Mouse (Mus musculus): ENCODE measurements around the gene Fem1a. TPM values are rescaled to one million over a fixed set of nuclear protein-coding genes. Genes with fewer than 3 reads are reported as not detected.

Gene Fem1a
- total RNA-seq (2021) = 30.0 and 32.0 TPM in 2 replicates
- long read RNA-seq, full-length matches to known transcripts = 33 of 34 reads
- long read RNA-seq, partial matches to known transcripts = 0 of 34 reads
- long read RNA-seq, other reads (novel, unspliced or antisense) = 1 of 34 reads

DNA sequence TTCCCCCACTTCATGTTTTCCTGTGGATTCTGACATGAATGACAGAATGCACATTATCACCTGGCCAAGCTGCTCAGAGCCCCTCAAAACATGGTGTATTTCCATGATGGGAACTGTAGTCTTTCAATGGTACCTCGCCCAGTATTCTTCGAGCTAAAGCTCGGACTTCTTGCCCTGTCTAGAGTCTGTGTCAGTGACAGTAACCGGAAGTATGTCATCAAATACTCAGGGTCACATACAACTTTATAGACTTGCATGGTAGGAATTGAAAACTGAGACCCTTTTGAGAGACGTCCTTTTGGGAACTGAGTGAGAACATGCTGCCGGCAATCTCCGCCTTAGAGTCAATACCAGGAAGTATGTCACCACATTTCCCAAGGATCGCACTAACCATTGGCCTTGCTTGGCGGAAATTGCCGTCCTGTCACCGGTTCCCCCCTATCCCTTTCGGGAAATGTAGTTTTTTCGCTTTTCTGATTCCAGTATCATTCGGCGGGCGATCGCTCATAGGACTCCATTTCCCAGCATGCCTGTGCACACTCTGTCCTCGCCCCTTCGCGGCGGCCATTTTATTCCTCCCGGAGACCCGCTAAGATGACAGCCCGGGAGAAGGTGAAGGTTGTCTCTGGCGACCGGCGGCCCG lies at the start of gene Fem1a:
TSS of gene Fem1a (plus strand) at position 572 of the 643 bp plus-strand sequence.
- peak; percentile 83 for DNase-seq

DNA sequence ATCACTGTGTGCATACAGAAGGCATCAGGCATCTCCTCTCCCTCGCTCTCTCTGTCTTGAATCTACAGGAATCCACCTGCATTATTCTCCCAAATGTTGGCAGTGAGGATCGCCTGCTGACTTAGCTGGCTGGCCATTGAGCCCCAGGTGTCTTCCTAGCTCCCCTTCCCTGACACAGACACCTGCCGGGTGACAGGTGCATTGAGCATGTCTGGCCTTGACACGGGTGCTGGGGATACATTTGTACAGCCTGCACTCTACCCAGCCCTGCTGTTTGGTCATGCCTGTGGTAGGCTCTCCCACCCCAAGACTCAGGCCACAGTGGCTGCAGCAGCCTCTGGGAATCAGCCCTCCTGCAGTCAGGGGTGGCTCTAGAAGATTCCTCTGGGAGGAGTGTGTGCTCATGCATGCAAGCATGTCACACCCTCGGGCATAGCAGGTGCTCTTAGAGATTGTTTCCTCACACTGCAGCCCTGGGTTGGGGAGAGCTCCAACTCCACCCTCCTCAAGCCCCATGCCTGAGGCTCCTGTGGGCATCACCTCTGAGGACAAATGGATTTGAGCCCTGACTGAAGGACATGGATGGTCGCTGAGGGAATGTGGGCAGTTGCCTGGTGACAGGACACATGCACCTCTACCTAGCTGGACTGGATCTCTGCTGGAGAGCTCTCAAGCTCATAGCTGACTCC lies 49.5 kb upstream of the Fem1a start:
- no peak for DNase-seq

DNA sequence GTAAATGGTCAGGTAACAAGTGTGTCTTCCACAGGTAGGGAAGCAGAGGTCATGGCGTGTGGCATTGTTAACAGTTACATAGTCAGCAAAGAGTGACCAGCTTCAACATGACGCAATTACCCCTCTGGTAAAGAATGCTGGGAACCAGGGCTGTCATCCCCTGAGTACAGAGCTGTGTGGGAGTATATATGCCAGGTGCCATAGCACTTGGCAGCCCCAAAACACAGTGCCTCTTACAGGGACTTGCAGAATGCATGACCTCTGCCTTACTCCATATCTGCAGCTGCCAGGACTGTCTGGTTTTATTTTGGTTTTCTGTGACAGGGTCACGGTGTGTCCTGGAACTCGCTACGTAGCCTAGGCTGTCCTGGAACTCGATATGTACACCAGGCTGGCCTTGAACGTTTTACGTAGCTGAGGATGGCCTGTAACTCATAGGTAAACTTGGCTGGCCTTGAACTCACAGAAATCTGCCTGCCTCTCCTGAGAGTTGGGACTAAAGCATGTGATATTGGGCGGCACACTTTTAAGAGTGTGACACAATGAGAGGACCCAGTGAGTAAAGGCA lies 48.6 kb upstream of the Fem1a start:
- DNase-seq = no peak

DNA sequence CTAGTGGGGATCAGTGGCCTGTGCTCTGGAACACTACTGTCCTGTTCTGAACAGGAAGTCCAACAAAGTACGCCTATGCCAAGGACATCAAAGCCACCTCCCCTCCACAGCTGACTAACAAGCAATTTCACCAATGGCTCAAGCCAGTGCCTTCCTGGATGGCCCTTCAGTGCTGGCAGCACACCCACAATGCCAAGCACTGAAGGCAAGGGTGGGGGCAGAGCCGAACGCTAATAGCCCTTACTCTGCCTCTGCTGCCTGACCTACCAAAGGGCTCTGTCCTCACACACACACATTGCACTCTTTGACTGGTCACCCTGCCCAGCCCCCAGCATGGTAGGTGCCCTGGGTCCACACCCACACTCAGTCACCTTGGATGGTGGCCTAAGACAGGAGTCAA lies 47.8 kb upstream of the Fem1a start:
- DNase-seq = no peak

DNA sequence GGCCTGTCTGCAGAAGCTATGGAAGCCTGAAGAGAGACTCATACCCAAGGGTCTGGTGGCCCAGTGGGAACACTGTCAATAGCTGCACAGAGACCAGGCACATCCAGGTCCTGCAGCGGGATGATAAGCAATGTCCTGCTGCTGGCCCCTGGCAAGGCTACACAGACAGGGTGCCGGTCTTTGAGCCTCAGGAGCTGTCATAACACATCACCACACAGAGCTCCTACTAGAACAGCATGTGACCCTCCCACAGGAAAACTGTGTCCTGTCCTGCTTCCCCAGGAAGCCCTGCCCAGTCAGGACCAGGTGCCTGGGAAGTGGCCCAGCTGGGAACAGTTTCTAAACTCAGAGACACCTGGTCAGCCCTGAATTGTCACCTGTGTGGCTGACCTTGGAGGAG lies 45.5 kb upstream of the Fem1a start:
- no peak for DNase-seq

DNA sequence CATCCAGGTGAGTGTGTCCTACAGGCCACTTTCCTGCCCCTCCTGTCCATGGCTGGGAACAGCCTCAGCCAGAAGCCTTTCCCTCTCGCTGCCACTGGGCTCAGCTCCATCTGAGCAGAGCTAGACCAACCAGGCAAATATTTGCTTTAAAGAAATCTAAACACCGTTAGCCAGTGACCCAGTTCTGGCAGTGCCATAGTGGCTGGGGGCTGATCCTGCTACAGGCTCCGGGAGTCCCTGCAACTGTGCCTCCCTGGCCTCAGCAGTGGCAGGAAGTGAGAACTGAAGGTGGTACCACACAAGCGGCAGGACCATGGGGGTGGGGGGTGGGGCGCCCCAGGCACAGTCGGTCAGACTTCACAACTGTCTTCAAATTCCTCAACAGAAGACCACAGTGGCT lies 43.9 kb upstream of the Fem1a start:
- no peak for DNase-seq

DNA sequence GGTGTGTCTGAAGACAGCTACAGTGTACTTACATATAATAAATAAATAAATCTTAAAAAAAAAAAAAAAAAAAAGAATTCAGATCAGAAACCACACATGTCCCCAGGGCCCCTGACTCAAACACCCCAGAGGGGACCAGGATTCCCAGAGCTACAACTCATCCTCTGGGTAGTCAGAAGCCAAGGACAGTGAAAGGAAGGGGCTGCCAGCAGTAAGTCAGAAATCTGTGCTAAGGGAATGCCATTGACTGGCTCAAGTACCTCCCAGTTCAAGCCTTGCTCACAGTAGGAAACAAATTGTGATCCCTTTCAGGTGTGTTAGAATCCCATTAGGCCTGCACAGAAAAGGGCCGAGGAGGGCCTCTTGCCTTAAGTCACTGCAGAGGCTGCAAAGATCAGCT lies 42.4 kb upstream of the Fem1a start:
- DNase-seq = no peak

DNA sequence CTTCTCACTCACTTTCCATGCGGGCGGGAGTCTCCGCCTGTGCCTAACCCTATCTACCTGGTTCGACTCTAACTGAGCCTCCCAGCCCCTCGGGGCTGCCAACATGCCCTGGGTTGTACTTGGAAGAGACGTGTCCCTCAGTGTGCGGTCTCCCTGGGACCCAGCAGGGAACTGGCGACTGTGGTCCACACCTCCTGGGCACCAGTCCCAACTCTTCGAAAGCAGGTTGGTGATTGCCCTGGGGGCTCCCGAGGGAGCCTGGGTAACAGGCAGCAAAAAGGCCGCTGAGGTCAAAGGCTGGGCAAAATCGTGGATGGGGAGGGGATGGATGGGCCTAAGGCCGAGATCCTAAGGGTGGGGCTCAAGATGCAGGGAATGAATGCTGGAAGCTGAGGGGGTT lies 38.9 kb upstream of the Fem1a start:
- peak; percentile 26 for DNase-seq

DNA sequence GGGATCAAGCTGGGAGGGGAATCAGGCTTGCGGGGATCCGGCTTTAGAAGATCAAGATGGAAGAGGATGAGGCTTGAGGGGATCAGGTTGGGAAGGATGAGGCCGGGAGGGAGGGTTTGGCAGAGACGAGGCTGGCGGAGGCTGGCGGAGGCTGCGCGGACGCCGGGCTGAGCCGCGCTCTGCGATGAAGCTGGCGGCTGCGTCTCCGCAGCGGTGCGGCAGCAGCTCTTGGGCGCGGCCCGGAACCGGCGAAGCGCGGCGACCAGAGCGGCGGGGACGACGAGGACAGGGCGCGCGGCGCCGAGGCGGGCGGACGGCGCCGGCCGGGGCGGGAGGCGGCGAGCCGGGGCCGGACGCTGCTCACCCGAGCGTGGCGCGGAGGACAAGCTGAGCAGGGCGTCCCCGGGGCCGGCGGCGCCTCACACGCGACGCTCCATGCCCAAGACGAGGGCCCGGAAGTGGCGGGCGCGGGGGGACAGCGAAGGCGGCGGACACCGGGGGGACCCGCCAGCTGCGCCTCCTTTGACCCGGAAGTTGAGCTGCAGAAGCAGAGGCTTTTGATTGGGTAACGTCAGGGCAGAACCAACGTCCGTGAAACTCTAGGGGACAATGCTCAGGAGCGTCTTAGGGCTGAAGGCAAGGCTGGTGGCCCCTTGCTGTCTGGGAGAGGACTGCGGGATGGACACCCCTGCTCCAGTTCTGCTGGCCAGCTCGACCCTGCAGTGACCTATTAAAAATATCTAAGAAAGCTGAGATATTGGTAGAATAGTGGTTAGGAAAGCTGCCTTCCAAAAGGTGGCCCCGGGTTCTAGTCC lies 38.0 kb upstream of the Fem1a start, which contains the start of gene Dpp9:
TSS of gene Dpp9 (minus strand) at position 529 of the 815 bp plus-strand sequence.
- peak; percentile 86 for DNase-seq

DNA sequence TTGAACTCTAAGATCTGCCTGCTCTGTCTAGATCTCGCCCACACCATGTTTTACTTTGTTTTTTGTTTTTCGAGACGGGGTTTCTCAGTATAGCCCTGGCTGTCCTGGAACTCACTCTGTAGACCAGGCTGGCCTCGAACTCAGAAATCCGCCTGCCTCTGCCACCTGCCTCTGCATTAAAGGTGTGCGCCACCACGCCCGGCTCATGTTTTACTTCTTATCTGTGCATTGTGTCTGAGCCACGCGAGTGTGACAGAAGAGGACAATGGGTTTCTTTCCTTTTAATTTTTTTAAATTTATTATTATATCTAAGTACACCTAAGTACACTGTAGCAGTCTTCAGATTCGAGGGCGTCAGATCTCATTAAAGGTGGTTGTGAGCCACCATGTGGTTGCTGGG lies 37.4 kb upstream of the Fem1a start:
- no peak for DNase-seq

DNA sequence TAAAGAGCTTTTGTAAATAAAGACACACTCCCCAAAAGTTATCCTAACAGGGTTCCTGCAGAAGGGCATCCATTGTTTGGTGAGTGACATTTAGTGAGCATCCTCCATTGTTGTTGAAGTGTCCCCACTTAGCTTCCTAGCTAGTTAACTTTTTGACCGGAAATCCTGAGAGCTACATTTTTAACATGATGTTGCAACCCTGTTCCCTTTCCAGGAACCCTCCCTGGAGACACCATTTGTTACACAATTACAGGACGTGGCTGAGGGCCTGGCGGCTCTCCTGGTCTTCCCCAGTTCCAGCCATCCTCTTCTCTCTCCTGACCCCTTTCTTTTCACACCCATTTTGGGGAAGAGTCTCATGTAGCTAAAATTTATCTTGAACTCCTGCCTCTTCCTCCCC lies 36.8 kb upstream of the Fem1a start:
- no peak for DNase-seq

DNA sequence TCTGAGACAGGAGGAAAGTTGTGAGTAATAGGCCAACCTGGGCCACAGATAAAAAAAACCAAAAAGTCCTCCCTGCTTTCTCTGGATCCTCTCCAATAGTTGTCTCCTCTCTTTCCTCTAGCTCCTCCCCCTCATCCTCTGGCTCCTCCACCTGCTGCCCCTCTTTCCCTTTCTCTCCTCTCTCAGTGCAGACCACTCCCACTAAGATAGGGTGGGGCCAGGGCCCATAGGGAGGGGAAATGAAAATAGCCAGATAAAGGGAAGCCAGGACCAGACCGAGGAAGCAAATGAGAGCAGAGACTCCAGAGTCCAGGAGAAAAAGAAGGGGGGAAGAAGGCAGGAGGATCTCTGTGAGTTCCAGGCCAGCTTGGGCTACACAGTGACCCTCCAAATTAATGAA lies 31.7 kb upstream of the Fem1a start:
- no peak for DNase-seq

DNA sequence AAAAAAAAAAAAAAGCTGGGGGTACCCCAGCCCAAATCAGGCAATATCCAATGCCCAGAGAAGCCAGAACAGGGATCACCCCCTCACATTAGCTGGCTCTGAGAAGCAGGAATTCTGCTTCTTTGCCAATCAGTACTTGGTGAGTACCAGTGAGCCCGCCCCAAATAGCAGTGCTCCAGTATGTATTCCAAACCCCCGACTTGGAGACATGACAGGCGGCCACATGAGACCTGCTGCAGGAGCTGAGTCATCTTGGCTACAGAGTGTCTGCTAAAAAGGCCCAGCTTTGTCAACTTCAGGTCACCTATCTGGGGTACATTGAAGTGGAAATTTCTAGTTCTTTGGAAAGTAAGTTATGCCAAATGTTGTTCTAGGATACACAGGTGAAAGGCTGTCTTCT lies 30.0 kb upstream of the Fem1a start:
- DNase-seq = no peak

DNA sequence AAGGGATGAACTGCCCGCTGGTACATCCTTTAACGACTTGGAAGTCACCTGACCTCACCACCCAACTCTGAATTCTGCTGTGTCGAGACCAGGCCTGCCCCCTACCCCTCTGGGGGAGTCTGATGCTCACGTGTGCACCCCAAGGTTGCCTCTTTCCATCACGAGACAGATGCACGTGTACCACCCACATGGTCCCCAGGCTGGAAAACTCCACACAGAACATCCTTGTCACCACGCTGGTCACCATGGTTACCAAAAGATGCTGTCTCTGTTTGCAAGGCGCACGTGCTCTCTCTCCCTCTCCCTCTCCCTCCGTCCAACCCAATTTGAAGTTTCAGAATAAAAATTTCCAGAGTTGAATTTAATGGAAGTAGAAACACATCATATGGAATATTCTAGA lies 26.7 kb upstream of the Fem1a start:
- DNase-seq = no peak

DNA sequence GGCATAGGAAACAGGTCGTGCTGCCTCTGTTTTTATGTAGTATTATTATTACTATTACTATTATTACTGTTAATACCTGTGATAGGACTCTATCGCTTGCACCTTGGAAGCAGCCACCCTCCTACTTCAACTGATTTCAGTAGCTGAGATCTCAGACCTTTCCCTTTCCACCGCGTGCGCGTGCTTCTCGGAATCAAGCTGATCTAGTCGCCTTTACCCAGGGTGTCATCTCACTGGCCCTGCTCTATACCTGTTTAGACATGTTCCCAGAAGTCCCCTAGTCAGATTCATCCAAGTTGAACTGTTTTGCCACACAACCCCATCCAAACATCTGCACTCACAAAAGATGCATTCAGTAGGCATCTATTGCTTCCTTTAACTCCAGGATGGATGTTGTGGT lies 23.2 kb upstream of the Fem1a start:
- no peak for DNase-seq

DNA sequence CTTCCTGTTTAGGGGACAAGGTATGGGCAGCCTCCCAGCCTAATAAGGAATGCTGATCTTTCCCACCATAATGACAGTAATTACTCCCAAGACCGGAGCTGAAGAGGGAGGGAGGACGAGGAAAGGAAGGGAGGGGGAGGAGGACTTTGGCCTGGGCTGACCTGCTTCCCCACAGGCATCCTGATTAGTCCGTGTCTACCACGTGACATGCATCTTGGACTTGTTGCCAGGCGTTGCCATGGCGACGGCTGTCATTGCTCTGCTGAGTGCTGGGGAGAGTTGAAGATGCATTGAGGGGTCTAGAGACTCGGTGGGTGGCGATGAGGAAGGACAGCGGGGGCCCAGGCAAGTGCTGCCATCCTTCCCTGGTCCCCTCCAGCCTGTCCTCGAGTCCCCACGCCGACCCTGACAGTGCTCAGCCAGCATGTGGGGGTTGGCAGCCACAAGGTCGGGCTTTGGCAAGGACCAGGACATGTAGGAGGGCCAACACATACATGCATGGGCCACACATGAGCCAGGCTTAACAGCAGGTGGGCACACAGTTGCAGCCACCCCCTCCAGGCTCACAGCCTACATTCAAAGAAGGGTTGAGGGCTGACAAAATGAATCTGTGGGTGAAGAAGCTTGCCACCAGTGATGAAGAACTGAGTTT lies 22.7 kb upstream of the Fem1a start:
- peak; percentile 57 for DNase-seq

DNA sequence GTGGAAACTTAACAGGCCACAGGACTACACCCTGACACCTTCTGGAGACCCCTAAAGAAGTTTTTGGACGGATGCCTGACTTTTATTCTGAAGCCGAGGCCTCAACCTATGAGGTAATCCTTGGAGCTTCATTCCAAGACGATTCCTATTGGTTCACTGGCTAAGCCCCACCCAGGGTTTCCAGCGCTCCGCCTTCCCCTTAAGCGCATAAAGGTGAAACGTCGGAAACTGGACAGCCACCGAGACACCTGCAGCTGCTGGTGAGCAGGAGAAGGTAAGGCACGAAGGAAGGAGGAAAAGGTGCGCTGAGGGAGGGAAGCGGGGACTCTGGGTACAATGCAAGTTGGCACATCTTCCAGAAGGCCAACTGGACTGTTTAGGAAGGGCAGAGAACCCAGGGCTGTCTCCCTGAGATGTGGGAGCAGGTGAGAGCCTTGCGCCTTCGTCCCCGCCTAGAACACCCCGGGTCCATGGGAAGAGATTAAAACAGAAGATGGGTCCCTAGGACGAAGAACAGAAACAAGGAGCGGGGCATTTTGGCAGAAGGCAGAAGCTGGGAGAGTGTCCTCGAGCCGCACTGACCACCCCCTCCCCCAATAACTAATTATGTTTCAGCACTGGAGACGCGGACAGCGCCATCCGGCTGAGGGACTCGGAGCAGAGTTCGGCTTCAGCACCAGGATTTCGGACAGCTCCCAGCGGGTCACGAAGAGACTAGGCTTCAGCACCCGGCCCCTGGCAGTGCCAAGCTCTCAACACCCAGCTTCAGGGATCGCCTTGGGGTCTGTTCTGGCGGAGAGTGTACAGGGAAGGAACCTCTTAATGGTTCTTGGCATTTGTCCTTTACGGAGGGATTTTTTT lies 14.8 kb upstream of the Fem1a start:
- DNase-seq = peak; percentile 92

DNA sequence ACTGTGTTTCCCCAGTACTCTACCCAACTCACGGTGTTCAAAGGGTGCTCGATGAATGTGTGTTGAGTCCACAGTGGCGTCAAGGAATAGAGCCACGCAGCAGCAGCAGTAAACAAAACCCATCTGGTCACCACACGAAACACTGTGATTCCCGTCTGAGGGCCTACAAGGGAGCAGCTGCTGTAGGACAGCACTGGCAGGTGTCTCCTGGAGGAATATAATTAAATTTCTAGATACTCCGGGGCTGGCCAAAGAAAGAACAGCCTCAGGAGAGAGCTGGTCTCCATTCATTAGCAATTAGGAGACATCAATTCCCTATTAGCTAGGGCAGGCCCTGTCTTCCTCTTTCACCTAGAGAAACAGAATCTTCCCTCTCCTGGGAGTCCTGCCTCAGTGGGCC lies 11.0 kb upstream of the Fem1a start:
- DNase-seq = no peak

DNA sequence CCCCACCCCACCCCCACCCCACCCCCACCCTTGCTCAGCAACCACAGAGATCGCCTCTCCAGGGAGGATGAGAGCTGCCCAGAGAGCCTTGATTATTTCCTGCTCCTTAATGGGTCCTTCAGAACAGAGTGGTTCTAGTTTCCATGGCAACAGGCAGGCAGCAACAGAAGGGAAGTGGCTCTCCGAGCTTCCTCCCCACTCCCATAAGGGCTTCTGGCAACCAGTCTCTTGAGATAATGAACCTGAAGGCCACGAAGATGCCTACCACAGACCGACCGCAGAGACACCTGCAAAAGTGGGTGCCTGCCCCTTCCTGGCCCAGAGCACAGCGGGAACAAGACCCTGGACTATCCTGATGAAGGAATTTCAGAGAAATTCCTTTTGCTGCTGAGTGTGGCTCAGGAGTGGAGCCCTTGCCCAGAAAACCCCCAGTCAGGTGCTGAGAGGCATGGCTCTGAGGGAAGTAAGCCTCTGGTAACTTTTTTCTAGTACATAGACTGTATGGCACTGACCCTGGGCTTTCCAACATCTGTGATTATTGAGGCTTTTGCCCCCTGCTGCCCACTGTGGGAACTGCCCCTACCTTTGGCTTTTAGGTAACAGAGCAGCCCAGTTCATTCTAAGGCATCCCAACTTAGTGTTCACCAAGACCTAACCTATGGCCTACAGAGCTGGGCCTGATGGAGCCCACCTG lies 5.3 kb upstream of the Fem1a start:
- peak; percentile 70 for DNase-seq

DNA sequence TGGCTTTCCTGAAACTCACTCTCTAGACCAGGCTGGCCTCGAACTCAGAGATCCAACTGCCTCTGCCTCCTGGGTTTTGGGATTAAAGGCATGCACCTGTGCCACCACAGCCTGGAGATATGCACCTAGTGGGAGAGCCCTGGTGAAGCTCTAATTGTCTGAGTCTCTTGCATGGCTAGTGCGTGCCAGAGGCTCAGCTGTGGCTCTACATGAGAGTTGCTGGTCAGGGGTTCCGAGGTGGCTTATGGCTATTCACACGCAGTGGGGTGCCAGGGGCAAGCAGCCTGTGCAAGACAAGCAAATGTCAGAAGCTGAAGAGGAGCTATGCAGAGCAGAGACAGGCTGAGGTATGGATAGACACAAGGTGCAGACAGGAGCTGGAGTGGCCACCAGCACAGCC lies 1.9 kb upstream of the Fem1a start:
- no peak for DNase-seq

DNA sequence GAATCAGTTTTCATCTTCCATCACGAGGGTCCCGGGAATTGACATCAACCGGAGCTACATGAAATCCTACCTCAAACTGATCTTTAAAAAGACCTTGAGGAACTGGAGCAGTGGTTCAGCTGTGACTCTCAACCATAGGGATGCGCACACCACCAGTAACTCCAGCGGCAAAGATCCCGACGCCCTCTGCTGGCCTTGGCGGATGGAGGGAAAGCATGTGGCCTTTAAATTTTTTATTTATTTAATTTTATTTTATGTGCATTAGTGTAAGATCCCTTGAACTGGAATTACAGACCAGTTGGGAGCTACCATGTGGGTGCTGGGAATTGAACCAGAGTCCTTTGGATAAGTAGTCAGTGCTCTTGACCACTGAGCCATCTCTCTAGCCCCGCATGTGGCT lies 1.2 kb upstream of the Fem1a start:
- DNase-seq = no peak

Data from adrenal gland, postnatal 25 days (tissue).